Mouse (Mus musculus): ENCODE results near the gene Kidins220. TPM values are rescaled to one million over a fixed set of nuclear protein-coding genes. Genes with fewer than 3 reads are reported as not detected.

The Kidins220 gene
- polyA plus RNA-seq, 1 experiment from 2014 or later: 14.3 TPM

DNA sequence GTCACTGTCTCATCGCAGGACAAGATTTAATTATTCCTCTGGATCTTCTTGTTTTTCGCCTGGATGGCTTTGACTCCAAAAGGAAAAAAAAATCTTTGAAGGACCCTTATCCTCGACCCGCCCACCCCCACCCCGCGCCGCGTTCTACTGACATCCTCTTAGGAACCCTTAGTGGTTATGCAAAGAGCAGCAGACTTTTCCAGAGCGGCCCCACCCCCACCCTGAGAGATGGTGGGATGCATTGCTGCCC lies 124.5 kb downstream of the Kidins220 start:
- Histone ChIP-seq H3K4me1 (peaks cover 58% of the 10 kb centered on the region), H3K9me3 (replicated peaks) (no peaks in the 10 kb centered on the region), H3K27me3 (ENCODE audit: low read depth, poor library complexity, severe bottlenecking) (no peaks in the 10 kb centered on the region), H3K4me3 (peak overlapping the region; percentile 79), H3K36me3 (no peaks in the 10 kb centered on the region), H3K27ac (peak overlapping the region; percentile 99)
- WGBS: 1% methylated on average over 9 of the region's 9 CpGs
- peak; percentile 87 for DNase-seq (ENCODE audit: low spot score)

DNA sequence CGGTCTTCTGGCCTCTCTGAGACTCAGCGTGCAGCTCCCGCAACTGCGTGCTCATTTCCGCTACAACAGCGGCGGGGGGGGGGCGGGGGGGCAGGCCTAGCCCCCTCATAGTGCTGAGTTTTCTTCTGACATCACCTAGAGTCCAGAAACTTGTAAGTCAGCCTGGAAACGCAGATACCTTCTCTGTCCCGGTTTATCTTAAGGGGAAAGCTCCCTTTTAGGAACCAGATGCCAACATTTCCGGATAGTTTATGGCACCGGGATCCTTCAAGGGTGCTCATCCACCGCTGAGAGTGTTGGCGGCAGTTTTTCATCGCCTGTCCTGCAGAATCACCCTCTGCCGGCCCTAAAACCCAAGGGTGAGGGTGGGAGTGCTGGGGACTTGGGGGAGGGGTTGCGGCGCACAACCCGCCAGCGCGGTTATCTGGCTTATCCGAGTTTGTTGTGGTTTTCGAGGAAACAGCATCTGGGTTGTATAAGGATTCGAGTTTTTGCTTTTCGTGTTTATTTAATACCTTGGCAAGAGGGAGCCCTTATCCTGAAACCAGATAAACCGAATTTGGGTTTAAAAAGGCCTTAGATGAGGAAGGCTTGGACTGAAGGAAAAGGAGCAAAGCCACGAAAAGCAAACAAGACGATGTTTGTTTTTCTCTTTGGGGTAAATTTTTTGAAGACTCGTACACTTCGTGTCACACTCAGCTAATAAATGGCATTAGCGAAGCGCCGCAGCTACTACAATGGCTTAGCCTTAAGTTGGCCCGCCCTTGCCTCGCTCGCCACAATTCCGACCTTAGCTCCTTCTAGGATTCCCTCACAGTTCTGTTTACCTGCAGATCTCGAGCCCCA lies 125.1 kb downstream of the Kidins220 start:
- Histone ChIP-seq H3K9me3 (replicated peaks) (no peaks in the 10 kb centered on the region), H3K27ac (peak overlapping the region; percentile 99), H3K4me1 (peaks cover 58% of the 10 kb centered on the region), H3K27me3 (ENCODE audit: low read depth, poor library complexity, severe bottlenecking) (no peaks in the 10 kb centered on the region), H3K36me3 (no peaks in the 10 kb centered on the region), H3K4me3 (peak overlapping the region; percentile 79)
- DNase-seq (ENCODE audit: low spot score): peak; percentile 74
- under 1% methylated on average over 38 of the region's 38 CpGs for WGBS

DNA sequence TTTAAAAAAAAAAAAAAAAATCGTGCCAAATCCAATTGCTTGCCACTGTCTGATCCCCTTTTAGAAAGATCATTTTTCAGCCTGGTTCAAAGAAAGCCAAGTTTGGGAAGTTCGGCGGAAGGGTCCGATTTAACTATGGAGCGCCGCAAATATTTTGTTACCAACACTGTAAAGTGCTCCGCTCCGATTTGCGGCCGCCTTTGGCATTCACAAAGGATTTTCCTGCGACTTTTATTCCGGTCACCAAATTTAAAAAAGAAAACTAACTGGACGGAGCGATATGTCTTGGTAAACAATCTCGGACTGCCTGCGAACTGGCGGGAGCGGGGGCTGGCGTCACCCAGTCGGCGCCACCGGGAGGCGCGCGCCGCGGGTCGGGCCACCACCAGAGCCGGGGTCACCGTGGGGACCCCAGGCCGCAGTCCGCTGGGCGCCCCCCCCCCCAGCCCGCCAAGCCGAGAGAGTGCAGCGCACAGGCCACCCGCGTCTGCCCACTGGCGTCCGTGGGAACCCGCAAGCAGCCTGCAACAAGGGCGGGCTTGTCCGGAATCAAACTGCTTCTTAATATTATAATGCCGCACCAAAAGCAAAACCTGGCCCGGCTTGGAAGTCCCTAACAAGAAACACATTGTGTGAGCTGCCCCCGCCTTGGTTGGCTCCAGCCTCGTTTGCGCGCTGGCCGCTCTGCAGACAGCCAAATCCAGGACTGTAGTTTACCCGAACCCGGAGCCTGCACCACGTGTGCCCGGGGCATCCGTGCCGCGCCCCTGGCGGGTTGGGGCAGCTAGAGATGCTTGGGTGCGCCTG lies 125.9 kb downstream of the Kidins220 start:
- DNase-seq (ENCODE audit: low spot score): peak; percentile 89
- Histone ChIP-seq H3K4me1 (peaks cover 58% of the 10 kb centered on the region), H3K36me3 (no peaks in the 10 kb centered on the region), H3K27me3 (ENCODE audit: low read depth, poor library complexity, severe bottlenecking) (no peaks in the 10 kb centered on the region), H3K9me3 (replicated peaks) (no peaks in the 10 kb centered on the region), H3K4me3 (peak overlapping the region; percentile 79), H3K27ac (peak overlapping the region; percentile 99)
- WGBS: under 1% methylated on average over 59 of the region's 59 CpGs

DNA sequence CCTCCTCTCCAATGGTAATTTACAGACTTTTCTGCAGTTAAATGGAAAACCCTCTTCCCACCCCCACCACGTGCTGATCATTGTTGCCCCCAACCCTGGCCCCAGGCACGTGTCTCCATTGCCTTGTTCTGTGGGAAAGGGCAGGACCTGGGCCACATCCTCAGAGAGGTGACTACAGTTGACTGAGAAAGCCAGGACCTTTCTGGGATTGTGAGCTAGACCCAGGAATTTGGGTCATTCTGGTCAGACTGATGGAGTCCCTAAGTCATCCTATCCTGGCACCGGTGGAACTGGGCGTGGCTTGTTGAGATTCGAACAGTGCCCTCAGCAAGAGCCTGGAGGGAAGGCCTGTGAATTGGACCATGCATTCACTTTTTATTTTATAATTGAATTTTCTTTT lies 126.7 kb downstream of the Kidins220 start:
- H3K4me1 ChIP-seq: peaks cover 58% of the 10 kb centered on the region
- no peaks in the 10 kb centered on the region for H3K9me3 ChIP-seq (replicated peaks)
- peak overlapping the region; percentile 99 for H3K27ac ChIP-seq
- WGBS: 10% methylated on average over 5 of the region's 5 CpGs
- H3K27me3 ChIP-seq (ENCODE audit: low read depth, poor library complexity, severe bottlenecking): no peaks in the 10 kb centered on the region
- H3K36me3 ChIP-seq: no peaks in the 10 kb centered on the region
- H3K4me3 ChIP-seq: peak overlapping the region; percentile 79
- DNase-seq (ENCODE audit: low spot score): peak; percentile 64

GRCm38 (mm10) chr12:25103911-25104310 lies 129.2 kb downstream of the Kidins220 start:
- Histone ChIP-seq H3K4me3 (no peak overlapping the region), H3K27ac (0 out of 2 replicates have a peak overlapping the region, but pooled peaks have one; percentile 11), H3K9me3 (replicated peaks) (no peaks in the 10 kb centered on the region), H3K27me3 (ENCODE audit: low read depth, poor library complexity, severe bottlenecking) (no peaks in the 10 kb centered on the region), H3K4me1 (peaks cover 42% of the 10 kb centered on the region), H3K36me3 (no peaks in the 10 kb centered on the region)
- no peak for DNase-seq (ENCODE audit: low spot score)
- 77% methylated on average over 6 of the region's 6 CpGs for WGBS

DNA sequence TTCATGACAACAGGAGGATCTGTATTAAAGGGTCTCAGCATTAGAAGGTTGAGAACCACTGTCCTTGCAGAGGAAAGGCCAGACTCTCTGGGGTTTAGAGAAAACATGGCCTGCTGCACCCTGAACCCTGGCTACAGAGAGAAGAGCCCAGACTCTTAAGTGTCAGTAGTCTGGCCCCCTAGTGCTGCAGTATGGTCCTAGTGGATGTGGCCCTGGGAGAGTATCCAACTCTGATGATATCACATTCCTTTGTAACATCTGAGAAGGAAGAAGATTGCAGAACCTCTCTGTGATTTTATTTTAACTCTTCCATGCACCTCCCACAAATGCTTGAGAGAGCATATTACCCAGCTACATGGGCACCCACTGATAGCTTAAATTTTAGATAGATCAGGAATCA lies 129.8 kb downstream of the Kidins220 start:
- no peaks in the 10 kb centered on the region for H3K36me3 ChIP-seq
- no peaks in the 10 kb centered on the region for H3K27me3 ChIP-seq (ENCODE audit: low read depth, poor library complexity, severe bottlenecking)
- no peak for DNase-seq (ENCODE audit: low spot score)
- H3K4me1 ChIP-seq: peaks cover 38% of the 10 kb centered on the region
- no peak overlapping the region for H3K27ac ChIP-seq
- H3K9me3 ChIP-seq (replicated peaks): no peaks in the 10 kb centered on the region
- H3K4me3 ChIP-seq: no peak overlapping the region

DNA sequence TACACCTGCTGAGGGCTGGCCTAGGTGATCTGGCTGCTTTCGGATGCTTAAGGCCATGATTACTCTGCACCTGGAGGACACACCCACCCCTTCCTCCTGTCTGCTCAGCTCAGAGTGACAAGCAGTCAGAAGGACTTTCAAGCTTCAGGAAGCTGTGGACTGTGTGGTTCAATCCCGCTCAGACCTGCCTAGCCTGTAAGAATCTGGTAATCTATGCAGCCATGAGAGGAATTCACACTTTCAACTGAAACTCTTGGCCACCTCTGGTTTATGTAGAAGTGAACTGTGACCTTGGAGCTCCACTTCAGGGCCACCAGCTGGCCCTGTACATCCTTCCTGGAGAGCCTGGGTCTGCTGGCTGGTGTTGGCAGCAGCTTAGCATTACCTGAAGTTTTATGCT lies 134.1 kb downstream of the Kidins220 start:
- peaks cover 16% of the 10 kb centered on the region; the same call in 1 of the 2 replicates for H3K4me1 ChIP-seq
- DNase-seq (ENCODE audit: low spot score): no peak
- H3K27me3 ChIP-seq (ENCODE audit: low read depth, poor library complexity, severe bottlenecking): no peaks in the 10 kb centered on the region
- H3K27ac ChIP-seq: no peak overlapping the region
- H3K36me3 ChIP-seq: no peaks in the 10 kb centered on the region
- no peaks in the 10 kb centered on the region for H3K9me3 ChIP-seq (replicated peaks)
- WGBS: 65% methylated on average over 2 of the region's 2 CpGs
- H3K4me3 ChIP-seq: no peak overlapping the region

DNA sequence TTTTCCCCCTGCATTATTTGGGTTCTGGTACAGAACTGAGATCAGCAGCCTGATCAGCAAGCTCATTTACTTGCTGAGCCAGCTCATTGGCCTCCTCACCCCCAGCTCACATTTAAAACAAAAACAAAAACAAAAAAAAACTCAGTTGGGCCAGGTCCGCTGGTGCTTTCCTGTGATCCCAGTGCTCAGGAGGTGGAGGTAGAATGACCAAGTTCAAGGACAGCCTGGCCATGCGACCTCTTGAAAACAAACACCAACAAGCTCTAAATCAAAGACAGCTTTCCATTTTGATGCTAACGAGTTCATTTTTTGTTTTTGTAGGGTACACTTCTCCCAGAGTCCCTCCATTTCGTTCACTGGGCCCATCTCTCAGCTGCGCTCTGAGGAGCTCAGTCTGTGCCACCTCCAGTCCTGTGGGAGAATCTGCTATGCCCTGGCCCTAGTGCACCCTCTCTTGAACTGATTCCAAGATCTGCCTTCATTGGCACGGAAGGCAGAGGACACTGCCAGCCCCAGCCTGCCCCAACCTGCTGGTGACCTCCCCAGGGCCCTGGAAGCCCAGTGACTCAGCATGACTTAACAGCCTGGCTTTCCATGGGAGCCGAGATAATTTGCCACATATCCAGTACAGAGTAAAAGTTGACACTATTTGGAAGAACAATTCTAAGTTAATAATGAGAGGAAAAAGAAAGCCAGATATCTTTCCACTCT lies 135.4 kb downstream of the Kidins220 start:
- Histone ChIP-seq H3K27me3 (ENCODE audit: low read depth, poor library complexity, severe bottlenecking) (no peaks in the 10 kb centered on the region), H3K9me3 (replicated peaks) (no peaks in the 10 kb centered on the region), H3K4me1 (peaks cover 14% of the 10 kb centered on the region; the same call in 1 of the 2 replicates), H3K27ac (no peak overlapping the region), H3K36me3 (no peaks in the 10 kb centered on the region), H3K4me3 (no peak overlapping the region)
- no peak for DNase-seq (ENCODE audit: low spot score)
- 73% methylated on average over 7 of the region's 7 CpGs for WGBS

GRCm38 (mm10) chr12:25110682-25111078 lies 136.0 kb downstream of the Kidins220 start:
- H3K9me3 ChIP-seq (replicated peaks): no peaks in the 10 kb centered on the region
- WGBS: 87% methylated on average over 7 of the region's 7 CpGs
- no peak overlapping the region for H3K27ac ChIP-seq
- H3K36me3 ChIP-seq: no peaks in the 10 kb centered on the region
- no peaks in the 10 kb centered on the region for H3K27me3 ChIP-seq (ENCODE audit: low read depth, poor library complexity, severe bottlenecking)
- H3K4me1 ChIP-seq: peaks cover 14% of the 10 kb centered on the region; the same call in 1 of the 2 replicates
- no peak for DNase-seq (ENCODE audit: low spot score)
- H3K4me3 ChIP-seq: no peak overlapping the region

Other genes with a start within 250 kb of the Kidins220 start
- 42.5 and 49.6 TPM in 2 replicates for gene Mboat2, start 144.0 kb upstream of the Kidins220 start, polyA plus RNA-seq (2016; fragmentation: Nextera tagmentation; extraction: Ambion mirVana)
- 273 and 313 TPM in 2 replicates for gene Id2, start 122.2 kb downstream of the Kidins220 start, polyA plus RNA-seq (2016; fragmentation: Nextera tagmentation; extraction: Ambion mirVana)

Data from limb, embryonic 10.5 days (tissue).